Mouse (Mus musculus) myocyte (in vitro differentiated cells): ENCODE results near the gene Ces1a.

ENCODE experiments used
- E2F4 ChIP-seq: IDR thresholded peaks from one replicate; pipeline ENCODE4 v1.6.1; 2011; ENCODE audit warnings: mild to moderate bottlenecking, control low read depth, moderate library complexity; ENCODE audit not compliant: insufficient read depth
- MYOG ChIP-seq, 3 experiments: IDR thresholded peaks; one replicate each; pipeline ENCODE4 v1.6.1; 2011; ENCODE audit warnings: control low read depth in 2 of 3, low read depth in 2 of 3, mild to moderate bottlenecking in 2 of 3; ENCODE audit not compliant: insufficient read length in 2 of 3, control insufficient read depth in 1 of 3, insufficient read depth in 1 of 3

DNA sequence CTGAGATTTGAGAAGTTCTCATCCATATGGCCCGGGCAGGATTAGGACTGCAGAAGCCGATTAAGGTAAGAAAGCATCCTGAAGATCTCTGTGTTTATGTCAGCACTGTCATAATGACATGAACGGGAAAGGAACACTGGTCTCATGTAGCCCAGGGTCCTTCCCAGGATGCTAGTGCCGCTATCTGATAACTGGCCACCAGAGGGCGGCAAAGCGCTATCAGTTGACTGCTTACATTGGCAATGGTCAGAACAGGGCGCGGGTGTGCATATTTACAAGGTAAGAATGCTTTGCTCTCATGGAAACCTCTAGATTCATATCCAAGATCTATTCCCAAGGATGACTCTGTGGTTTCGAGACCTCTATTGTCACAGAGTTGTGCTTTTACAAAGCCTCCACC, 36.6 kb downstream of the Ces1a start:
- TF ChIP-seq E2F4 = no peak
- no peak for TF ChIP-seq MYOG (IDR thresholded peaks at IDR 0.05; ENCODE audit: control insufficient read depth in 1 of 3, insufficient read depth in 1 of 3, insufficient read length in 2 of 3, low read depth in 2 of 3)
